Mouse (Mus musculus) G1E-ER4 (cell line): ENCODE results near the gene Myh7. TPM values are rescaled to one million over a fixed set of nuclear protein-coding genes. Genes with fewer than 3 reads are reported as not detected.

Experiments used
- GATA1 ChIP-seq: IDR thresholded peaks from one replicate; pipeline ENCODE4 v1.8.0; 2012; ENCODE audit warnings: low read length, inconsistent platforms
- polyA plus RNA-seq: library from polyadenylated mRNA; stranded (reverse); fragments of >175 nt; gene quantifications from 2 replicates; pipeline ENCODE4 v1.2.3, GENCODE M21; 2012

Gene Myh7
- polyA plus RNA-seq, 1 experiment = 0.04 TPM

GRCm38 (mm10) chr14:55007120-55007908 lies 12.9 kb upstream of the Myh7 start:
- no peak for TF ChIP-seq GATA1

GRCm38 (mm10) chr14:55006541-55006940 lies 12.1 kb upstream of the Myh7 start:
- TF ChIP-seq GATA1 = no peak

GRCm38 (mm10) chr14:55005967-55006366 lies 11.5 kb upstream of the Myh7 start:
- TF ChIP-seq GATA1 = no peak

GRCm38 (mm10) chr14:55005506-55005905 lies 11.1 kb upstream of the Myh7 start:
- no peak for TF ChIP-seq GATA1

GRCm38 (mm10) chr14:55003878-55004855 lies 9.7 kb upstream of the Myh7 start:
- no peak for TF ChIP-seq GATA1

GRCm38 (mm10) chr14:55002687-55003120 lies 8.3 kb upstream of the Myh7 start:
- no peak for TF ChIP-seq GATA1

GRCm38 (mm10) chr14:55001938-55002686 lies 7.7 kb upstream of the Myh7 start:
- TF ChIP-seq GATA1 = no peak

- TF ChIP-seq GATA1 = no peak
Observed at GRCm38 (mm10) chr14:55001446-55001845, 7.0 kb upstream of the Myh7 start.

GRCm38 (mm10) chr14:55000814-55001213 lies 6.4 kb upstream of the Myh7 start:
- no peak for TF ChIP-seq GATA1

GRCm38 (mm10) chr14:54998680-54999079 lies 4.3 kb upstream of the Myh7 start:
- TF ChIP-seq GATA1 = no peak

- TF ChIP-seq GATA1 = no peak
Observed at GRCm38 (mm10) chr14:54997297-54997696, 2.9 kb upstream of the Myh7 start.

- no peak for TF ChIP-seq GATA1
Observed at GRCm38 (mm10) chr14:54996793-54997192, 2.4 kb upstream of the Myh7 start.

- TF ChIP-seq GATA1 = no peak
Observed at GRCm38 (mm10) chr14:54995457-54996138, 1.2 kb upstream of the Myh7 start.

GRCm38 (mm10) chr14:54994869-54995186 lies 402 bp upstream of the Myh7 start:
- no peak for TF ChIP-seq GATA1

- TF ChIP-seq GATA1 = no peak
Observed at GRCm38 (mm10) chr14:54993636-54994035, 790 bp downstream of the Myh7 start.
